Mouse (Mus musculus) adrenal gland, adult (tissue): ENCODE measurements around the gene Zfp759.
"Not testable (repeated sequence)": the region's sequence is repeated elsewhere in the genome, so short reads cannot be mapped to it uniquely, and the experiment has no call there.

Experiments
- DNase-seq, 2 experiments: peaks; one replicate each; pipeline ENCODE4 v3.0.0; 2022 to 2023; ENCODE audit warnings: low spot score in 1 of 2; ENCODE audit not compliant: inconsistent age in 2 of 2

Zfp759 gene

DNA sequence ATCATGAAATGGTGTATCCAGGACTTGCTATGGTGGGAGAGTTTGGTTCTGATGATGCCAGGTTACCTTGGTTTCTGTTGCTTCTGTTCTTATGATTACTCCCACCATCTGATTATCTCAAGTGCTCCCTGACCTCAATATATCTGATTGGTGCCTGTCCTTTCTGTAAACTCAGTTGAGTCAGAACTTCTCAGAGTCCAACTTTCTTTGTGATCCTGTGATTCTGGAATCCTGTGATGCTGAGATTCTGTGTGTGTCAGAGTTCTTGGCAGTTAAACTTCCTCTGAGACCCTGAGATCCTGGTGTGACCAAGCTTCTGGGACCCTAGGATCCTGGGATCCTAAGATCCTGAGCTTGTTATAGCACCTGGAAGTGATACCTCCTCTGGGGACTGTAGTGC, at the start of gene Zfp759:
Gene Zfp759 (plus strand): TSS at position 301 of the 400 bp plus-strand sequence.
- DNase-seq: not testable (repeated sequence)

- DNase-seq: no peak
These were observed 48.7 kb upstream of the Zfp759 start for GRCm38 (mm10) chr13:67072786-67073185.

DNA sequence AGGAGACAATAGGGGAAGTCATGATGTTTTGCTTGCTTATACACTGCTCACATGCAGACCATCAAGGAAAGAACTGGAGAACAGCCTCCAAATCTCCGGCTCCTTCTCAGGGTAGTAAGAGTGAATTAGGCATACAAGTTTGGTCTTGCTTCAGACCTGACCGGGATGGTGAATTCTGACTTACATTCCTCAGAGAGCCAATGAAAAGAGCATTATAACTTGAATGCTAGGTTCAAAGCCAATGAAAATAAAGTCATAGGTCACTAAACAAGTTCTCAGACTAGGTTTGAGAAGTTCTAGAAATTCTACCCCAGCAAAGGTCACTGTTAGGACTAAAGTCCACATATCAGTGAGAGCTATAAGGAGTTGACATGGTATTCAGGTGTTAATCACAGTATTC, 44.2 kb upstream of the Zfp759 start:
- DNase-seq: no peak

- DNase-seq: peak; percentile 85 to 94
These were observed 40.2 kb upstream of the Zfp759 start for GRCm38 (mm10) chr13:67081142-67081713.

DNA sequence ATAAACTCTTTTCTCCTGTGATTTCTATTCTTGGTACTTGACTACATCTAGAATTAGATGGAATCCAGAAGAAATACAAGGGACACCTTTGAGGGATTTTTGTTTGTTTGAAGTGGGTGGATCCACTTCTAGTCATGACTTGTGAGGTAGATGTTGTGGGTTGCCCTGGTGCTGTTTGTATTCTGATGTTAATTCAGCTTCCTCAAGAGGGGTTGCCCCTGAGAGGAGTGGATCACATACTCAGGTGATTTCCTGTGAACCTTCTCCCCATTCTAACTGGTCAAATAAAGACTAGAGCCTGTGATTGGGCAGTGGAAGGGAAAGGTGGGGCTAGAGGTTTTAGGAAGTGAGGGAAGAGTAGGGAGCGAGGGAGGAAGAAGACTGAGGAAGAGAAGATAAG, 39.5 kb upstream of the Zfp759 start:
- DNase-seq: peak in 1 of 2 experiments; percentile 32

- no peak for DNase-seq
These were observed 31.3 kb upstream of the Zfp759 start for GRCm38 (mm10) chr13:67090154-67090553.

- no peak for DNase-seq
These were observed 23.6 kb upstream of the Zfp759 start, which contains the start of gene Zfp708 for GRCm38 (mm10) chr13:67097876-67098275. Zfp708 (minus strand) TSS chr13:67097976.

DNA sequence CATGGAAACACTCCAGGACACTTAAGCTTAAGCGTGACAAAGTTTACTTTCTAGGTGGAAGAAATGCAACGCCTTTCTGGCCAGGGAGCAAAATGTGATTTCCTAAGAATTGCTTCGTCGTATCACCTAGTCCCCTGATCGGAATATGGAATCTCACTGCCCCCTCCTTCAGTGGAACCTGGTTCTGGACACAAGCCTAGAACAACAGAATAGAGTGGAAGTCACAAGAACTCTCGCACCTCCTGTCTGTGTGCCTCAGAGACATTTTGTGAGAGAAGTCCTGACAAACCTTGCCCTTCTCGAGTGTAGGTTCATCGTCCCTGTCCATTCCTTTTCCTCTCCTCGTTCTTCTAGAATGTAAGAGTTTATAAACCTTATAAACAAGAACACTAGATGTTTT, 13.8 kb upstream of the Zfp759 start:
- DNase-seq: no peak

GRCm38 (mm10) chr13:67108194-67108820, 13.2 kb upstream of the Zfp759 start, which contains the start of gene Gm28557:
Gm28557 (minus strand) TSS chr13:67108604.
- peak; percentile 91 to 98 for DNase-seq

DNA sequence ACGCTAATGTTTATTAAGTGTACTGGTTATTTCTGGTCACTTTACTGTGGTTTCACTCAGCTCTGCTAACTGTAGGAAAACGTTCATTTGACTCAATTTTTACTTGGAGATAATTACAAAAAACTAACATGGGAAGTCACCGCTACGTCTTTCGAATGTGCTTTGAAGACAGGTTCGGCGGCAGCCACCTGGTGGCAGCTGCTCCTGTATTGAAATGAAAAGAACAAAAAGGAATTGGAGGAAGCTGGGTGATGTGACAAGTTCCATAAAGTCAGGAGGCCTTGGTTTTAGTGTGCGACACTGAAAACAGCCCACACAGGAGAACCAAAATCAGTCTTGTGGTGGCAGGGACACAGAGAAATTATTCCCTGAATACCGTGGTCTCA, 12.6 kb upstream of the Zfp759 start:
- no peak for DNase-seq

- DNase-seq: peak in 1 of 2 experiments; percentile 73
These were observed 9.4 kb upstream of the Zfp759 start for GRCm38 (mm10) chr13:67112096-67112495.

- no peak for DNase-seq
These were observed 8.2 kb upstream of the Zfp759 start for GRCm38 (mm10) chr13:67113287-67113686.

- not testable (repeated sequence) for DNase-seq
These were observed 5.3 kb upstream of the Zfp759 start, which contains the start of gene Rslcan18 for GRCm38 (mm10) chr13:67116163-67116562. Rslcan18 (minus strand) TSS chr13:67116263.

DNA sequence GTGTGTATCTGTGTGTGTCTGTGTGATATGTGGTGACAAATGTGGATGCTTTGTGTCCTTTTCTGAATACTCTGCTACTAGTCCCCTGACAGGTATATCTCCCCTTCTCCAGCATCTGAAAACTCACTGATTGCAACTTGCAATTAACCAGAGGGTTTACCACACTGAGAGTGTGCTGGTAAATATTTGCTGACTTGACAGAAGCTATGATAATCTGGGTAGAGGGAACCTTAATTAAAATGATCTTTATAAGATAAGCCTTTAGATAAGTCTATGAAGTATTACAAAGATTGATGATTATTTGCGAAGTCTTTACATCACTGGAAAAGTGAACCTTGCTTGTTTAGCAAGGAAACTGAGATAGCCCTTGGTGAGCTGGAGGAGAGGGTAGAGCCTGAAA, 3.0 kb downstream of the Zfp759 start:
- DNase-seq: no peak

GRCm38 (mm10) chr13:67127507-67127906, 6.0 kb downstream of the Zfp759 start:
- DNase-seq: not testable (repeated sequence)

DNA sequence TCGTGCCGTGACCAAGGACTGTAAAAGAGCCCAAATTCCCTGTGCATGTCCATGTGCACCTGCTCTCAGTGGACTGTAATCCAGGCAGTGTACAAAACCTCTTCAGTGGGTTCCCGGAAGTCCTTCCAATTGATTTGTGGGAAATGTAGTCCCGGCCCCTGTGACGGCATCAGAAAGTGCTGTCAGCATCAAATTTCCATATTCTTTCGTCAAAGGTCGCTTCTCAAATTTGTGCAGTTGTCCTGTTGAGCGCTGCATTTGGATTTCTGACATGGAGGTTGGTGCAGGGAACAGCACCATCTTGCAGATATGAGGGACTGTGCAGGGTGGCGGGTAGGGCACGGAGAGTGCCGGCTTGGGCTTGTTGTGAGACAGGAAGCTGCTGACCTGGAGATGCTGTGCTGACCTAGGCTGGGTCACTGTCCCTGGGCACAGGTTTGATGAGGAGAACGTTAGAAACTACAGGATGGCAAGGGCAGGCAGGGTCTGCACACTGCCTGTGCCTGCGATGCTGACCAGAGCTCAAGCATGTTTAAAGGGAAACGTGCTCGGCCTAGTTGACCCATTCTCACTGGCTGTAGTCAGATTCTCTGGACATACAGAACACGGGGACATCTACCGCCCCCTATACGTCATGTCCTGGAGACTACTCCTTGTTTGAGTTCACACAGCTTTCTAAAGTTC, 6.7 kb downstream of the Zfp759 start:
- DNase-seq: peak; percentile 85 to 95

DNA sequence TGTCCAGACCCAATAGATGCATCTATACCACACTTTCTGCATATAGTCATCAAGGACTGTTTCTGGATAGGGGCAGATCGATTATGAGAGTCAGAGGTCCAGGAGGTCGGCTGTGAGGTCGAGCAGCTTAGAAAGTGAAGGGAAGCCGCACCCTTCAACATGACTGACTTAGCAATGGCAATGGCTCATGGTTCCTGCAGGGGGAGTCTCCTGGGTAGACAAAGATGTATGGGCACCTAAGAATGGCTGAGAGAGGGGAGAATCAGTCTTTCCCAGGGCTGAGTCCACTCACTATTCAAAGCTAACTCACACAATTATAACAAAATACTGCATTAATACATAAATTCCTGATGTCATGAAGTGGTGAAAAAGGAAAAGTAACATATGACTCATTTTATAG, 44.7 kb downstream of the Zfp759 start:
- DNase-seq: not testable (repeated sequence)

DNA sequence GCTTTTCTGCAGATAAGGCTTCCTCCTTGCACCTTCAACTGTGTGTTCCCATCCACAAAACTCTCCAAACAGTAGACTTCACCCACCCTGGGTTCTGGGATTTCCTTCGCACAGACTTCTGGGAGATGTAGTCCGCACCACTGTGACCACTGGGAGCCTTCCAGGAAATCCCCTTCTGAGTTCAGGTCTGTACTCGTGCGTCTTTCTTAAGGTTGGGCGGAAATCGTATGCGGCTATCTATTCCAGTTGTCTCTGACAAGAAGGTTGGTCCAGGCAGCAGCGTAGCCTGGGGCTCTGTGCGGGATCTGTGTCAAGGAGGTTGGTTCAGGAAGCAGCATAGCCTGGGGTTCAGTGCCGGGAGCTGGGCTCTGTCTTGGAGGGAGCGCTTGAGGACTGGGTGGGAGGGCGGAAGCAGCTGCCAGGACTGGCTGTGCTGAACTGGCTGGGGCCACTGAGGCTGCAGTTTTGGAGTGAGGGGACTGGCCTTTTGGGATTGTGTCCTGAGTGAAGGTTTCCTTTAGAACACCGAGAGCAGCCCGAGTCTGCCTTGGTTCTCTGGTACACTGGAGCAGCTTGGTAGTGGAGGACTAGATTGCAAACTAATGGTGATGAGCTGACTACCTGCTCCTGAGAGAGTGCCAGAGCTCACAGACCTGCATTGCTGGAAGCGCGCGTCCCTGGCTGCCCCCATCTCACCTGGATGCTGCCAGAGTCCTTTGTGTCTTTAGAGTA, 51.7 kb downstream of the Zfp759 start, which contains the start of gene Rsl1:
Gene Rsl1 (plus strand): TSS at position 192 of the 732 bp plus-strand sequence.
- DNase-seq: peak; percentile 83 to 96

GRCm38 (mm10) chr13:67173723-67174055, 52.2 kb downstream of the Zfp759 start:
- DNase-seq: peak in 1 of 2 experiments; percentile 62
